Mouse (Mus musculus): ENCODE measurements around the gene Gnas.

The Gnas gene

DNA sequence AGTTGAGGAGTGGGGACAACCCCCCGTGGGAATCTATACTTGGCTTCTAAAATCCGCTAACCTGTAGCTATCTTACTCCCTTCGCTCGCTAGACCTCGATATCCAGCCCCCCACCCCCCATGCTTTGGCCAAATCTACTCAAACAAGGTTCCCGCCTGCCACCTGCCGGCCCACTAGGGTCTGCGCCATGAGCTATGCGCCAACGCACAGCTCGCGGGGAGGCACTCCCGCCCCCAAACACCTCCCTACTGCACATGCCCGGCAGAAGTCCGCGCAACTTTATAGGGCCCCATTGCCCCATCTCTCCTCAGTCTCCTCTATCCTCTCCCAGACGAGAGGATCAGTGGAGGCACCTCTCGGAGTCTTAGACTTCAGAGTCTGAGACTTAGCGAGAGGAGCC, at the start of gene Gnas:
TSS of gene Gnas (plus strand) at position 310 of the 400 bp plus-strand sequence.
- no peak for DNase-seq (ENCODE audit: low spot score in 2 of 2)

DNA sequence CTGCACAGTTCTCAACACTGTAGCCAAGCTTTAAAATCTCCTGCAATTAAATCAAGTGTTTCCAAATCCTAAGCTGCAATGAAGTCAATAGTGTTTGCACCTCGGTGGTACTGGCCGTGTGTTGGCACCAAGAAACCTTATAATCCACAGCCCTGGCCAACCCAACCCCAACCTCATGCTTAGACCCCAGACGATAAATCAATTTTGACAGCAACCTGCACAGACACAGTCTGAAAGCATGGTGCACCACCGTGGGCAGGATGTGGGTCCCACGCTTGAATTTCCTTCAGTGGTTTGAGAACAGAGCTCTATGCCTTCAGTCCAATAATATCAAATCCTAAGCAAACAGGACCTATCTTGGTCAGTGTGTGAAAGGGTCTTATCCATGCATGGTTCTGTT, 41.7 kb upstream of the Gnas start:
- DNase-seq (ENCODE audit: low spot score in 2 of 2): no peak

DNA sequence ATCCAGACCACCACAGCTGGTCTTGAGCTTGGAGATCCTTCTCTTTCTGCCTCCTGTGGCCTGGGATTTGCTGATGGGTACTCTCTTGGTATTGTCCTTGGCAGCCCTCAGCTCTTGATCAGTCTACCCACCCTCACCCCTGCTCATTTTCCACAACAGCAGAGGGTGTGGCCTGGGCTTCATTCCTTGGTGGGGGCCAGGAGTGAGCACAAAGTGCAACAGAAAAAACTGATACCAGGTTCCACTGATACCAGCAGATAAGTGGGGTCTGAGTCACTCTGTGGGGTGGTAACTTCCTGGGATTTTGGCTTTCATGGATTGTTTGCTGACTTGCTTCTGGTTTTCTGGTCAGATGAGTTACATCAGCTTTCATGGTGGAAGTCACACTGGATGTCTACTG, 32.2 kb upstream of the Gnas start:
- DNase-seq (ENCODE audit: low spot score in 2 of 2): no peak

DNA sequence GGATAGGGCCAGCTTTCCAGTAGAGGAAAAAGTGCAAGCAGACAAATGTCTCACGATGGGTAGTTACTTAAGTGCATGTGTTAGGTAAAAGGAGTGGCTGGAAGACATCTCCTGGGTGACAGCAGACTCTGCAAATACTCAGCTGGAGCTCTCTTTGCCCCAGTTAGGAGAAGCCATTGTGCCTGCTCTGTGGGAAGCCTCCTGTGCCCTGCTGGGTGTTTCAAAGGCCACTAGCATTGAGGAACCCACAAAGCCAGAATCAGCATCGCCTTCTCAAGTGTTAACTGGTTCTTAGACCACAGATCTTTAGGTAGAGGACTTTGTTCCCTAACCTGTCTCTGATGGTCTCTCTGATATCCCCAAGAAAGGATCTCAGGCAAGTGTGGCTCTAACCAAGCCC, 26.8 kb upstream of the Gnas start:
- no peak for DNase-seq (ENCODE audit: low spot score in 2 of 2)

DNA sequence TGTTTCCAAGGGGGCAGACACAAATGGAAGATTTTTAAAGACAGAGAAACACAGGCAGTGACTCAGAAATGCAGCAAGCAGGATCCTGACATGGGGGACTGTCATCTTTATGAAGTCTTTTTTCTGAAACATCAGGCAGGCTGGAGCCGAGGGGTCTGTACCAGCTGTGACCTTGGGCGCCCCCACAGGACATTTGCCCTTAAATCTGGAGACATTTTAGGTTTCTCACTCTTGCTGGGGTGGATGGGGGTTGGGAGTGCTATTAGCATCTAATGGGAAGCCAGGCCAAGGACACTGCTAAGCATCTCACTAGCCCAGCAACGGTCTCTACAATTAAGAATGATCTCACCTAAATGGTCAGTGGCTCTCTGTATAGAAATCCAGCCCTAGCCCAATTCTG, 24.1 kb upstream of the Gnas start:
- DNase-seq (ENCODE audit: low spot score in 2 of 2): no peak

DNA sequence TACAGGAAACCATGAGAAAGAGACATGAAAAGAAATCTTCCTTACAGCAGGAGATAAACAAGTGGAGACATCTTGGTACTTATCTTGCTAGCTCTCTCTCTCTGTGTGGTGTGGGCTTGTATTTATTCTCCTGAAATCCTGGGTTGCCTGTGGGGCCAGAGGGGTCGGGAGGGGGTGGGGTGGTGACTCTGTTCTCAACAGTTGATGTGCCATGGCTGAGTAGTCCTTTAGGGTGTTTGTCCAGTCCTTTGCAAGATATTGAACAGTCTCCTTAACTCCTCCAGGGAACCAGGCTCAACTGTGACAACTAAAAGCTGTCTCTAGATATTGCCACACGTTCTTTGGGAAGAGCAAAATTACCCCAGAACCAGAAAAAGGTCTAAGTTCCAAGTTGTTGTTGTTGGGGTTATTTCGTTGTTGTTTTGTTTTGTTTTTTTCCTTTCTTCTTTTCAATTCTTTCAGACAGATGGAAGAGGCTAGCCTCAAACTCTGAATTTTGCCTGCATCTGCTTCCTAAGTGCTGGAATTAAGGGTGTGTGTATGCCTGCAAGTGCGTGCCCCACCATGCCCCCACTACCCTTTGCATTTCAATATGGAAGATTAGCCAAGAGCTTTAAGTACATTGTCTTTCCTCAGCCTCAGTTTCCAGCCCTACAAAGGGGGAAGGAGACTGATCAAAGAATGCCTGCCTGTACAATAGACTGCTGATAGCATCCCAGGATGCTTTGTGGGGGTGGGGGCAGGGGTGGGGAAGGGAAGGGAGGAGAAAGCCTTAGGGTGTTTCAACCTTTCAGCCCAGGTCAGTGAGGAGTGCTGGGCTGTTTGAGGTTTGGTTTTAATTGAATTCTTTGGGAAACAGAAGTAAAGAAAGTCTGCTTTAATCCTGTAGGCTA, 23.0 kb upstream of the Gnas start:
- no peak for DNase-seq (ENCODE audit: low spot score in 2 of 2)

DNA sequence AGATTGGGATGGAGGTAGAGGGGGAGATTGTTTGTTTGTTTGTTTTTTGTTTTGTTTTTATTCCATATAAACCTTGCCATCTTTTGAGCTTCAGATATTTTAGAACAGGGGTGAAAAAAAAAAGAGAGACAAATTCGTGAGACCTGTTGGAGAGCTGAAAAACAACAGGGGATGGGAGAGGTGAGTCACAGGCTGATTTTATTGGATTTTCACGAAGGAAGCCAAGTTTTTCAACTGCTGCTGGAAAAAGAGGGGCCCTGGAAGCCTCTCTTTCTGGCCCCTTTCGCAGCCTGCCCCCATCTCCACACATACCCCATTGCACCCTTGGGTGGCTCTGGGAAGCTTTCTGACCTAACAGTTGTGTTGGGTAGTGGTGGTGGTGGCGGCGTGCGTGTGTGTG, 22.3 kb upstream of the Gnas start:
- DNase-seq (ENCODE audit: low spot score in 2 of 2): no peak

DNA sequence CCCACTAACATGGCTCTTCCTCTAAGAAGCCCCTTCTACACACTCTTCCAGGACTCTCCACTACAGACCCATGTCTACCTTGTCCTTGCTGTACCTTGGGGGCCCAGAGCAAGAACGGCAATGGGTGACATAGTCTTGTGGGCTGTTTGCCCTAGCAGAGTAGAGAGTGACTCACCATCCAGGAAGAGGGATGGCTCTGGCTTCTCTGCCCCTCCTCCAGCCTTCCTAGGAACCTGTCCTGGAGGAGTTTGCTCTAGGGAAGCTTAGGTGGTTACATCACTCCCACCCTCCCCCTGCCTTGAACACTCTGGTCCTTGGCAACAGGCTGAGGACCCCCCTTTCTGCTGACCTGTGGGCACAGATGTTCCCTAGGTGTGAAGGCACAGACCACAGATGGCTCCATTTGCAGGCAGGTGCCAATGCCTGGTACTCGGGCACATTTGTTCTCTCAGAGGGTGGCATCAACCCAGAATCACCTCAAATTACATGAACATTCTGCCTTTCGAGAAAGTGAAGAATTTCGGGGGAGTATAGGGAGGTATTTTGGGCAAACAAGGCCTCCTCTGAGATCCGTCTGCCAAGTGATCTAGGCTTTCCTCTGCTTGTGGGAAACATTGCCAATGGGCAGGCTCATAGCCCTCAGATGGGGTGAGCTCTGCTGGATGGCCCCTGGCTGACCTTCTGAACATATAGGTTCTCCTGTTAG, 20.9 kb upstream of the Gnas start:
- DNase-seq (ENCODE audit: low spot score in 2 of 2): no peak

DNA sequence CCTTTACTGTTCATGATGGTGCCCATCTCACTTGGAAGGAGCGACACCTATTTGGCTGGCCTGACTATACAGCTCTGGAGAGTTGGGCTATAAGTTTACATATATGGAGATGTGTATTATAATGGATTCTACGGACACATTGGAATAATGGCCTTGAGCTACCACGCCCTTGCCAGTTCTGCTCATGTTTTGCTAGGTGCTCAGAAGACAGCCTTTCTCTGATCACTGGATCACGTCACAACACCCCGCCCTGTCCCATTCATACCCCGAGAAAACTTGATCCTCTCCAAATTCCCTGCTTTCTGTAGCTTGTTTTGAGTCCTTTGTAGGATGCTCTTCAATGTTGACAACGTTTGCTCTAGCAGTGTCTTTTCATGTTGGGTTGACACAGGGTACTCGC, 19.9 kb upstream of the Gnas start:
- no peak for DNase-seq (ENCODE audit: low spot score in 2 of 2)

DNA sequence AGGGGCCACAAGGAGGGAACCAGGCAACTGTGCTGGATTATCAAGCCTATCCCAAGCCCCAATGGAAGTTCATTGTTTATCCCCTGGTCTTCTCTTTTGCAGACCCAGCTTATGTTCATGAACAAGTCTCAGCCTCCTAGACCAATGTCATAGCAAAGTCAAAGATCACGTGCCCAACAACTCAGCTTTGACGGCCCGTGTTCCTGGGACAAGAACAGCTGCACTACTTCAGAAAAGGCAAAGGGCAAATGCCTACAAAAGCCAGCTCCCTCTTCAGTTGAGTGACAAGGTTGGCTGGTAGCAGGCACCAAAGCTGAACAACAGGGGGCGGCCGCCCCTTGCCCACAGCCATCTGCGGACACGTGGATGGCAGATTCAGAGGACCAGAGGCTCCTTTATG, 13.7 kb upstream of the Gnas start:
- DNase-seq (ENCODE audit: low spot score in 2 of 2): no peak

DNA sequence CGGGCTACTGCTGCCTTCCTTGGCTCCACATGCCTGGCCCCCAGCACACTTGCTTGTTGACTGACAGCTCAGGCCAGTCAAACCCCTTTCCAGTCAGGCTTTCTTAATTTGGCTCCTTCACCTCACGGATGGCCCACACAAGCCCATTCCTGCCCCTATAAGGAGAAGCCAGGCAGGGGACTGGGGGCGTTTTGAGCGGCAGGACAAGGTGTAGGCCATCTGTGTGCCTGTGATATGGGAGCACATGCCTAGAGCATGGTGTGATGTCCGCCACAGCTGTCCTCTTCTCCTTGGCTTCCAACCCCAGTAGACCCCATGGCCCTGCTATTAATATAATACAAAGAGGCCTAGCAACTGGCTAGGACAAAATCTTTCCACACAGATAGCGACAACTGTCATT, 12.7 kb upstream of the Gnas start:
- DNase-seq (ENCODE audit: low spot score in 2 of 2): no peak

DNA sequence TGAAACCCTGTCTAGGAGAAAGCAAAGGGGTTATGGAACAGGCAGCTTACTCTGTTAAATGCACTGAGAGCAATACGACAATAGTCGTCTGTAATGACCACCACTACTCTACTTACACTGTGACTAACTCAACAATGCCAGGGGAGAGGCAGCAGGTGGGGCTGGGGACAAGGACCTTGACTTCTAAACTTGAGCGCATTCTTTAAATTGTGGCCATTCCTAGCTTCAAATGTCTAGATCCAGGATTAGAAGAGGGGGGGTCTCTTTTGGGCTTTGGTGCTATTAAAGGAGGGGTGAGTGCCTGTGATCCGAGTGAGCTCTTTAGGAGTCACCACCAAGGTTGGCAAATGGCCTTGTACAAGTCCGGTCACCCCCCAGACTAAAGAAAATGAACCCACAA, 11.0 kb upstream of the Gnas start:
- DNase-seq (ENCODE audit: low spot score in 2 of 2): no peak

DNA sequence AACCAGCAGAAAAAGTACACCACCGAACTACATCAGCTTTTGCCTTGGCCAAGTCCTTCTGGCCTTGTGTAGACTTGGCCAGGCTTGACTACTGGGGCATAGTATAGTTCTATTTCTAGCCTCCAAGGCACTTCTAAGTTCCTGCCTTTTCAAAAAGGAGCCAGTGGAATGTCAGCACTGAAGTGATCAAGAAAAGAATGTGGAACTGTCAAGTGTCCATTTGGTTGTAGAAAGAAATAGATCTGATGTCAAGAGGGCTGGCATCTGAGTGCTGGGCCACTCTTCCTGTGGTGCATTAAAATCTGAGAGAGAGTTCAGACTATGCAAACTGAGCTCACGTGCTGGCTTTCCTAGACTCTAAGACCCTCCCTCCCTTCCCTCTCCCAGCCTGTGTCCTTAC, 10.2 kb upstream of the Gnas start:
- no peak for DNase-seq (ENCODE audit: low spot score in 2 of 2)

DNA sequence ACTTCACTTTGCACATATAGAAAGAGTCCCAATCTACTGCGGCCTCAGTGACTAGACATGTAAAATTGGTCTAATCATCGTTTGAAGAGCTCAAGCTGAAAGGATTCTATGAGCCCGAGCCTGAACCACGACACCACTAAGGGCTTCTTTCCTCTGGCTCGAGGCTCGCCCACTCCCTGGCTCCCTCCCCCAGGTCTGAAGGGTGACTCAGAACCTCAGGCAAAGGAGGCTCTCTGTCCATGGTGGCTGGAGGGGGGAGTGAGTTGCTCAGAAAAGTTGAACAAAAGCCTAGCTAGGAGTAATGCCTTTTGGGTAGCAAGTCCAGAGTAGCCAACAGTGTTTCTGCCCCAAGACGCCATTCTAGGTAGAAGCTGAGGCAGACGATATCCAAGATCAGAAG, 4.3 kb upstream of the Gnas start:
- no peak for DNase-seq (ENCODE audit: low spot score in 2 of 2)

DNA sequence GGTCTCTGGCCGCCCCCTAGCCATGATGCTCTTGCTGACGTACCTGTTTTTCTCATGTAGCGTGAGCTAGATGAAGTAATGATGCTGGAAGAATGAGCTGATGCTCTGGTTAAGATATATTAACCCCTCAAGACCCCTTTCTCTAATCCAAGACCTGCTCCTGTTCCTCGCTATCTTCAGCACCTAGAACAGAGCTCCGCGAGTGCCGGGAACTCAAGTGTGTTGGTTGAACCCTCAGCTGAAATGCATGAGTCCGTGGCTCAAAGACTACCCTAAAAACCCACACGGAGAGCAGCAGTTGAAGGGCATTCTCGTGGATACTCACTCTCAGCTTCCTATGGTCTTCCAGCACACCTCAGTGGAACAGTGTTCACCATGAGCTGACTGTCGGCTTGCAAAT, 779 bp upstream of the Gnas start:
- no peak for DNase-seq (ENCODE audit: low spot score in 2 of 2)

DNA sequence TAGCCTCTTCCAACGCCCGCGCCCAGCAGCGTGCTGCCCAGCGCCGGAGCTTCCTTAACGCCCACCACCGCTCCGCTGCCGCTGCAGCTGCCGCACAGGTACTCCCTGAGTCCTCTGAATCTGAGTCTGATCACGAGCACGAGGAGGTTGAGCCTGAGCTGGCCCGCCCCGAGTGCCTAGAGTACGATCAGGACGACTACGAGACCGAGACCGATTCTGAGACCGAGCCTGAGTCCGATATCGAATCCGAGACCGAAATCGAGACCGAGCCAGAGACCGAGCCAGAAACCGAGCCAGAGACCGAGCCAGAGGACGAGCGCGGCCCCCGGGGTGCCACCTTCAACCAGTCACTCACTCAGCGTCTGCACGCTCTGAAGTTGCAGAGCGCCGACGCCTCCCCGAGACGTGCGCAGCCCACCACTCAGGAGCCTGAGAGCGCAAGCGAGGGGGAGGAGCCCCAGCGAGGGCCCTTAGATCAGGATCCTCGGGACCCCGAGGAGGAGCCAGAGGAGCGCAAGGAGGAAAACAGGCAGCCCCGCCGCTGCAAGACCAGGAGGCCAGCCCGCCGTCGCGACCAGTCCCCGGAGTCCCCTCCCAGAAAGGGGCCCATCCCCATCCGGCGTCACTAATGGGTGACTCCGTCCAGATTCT, 812 bp downstream of the Gnas start:
- no peak for DNase-seq (ENCODE audit: low spot score in 2 of 2)

DNA sequence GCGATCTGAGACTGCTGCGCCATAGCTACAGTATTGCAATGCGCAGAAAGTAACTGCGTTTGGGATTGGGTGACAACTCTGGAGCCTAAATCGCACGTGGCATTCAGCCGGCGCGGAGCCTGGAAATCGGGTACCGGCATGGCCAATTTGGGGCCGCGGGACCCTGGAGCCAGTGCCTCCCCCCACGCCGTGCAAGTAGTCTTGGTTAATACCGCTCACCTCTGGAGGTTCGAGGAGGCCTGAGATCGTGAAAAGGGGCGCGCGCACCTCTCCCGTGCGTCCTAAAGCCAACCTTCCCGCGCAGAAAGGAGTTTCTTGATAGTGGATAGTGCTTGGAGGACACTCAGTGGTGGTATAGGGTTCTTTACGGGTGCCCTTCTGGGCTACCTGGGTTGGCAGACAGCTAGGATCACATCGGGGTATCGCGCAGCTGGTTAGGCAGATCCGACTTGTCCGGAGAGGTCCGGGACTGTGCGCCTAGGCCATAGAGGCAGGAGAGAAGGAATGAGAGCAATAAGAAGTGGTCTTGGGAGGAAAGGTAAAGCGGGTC, 1.9 kb downstream of the Gnas start:
- DNase-seq (ENCODE audit: low spot score in 2 of 2): no peak

DNA sequence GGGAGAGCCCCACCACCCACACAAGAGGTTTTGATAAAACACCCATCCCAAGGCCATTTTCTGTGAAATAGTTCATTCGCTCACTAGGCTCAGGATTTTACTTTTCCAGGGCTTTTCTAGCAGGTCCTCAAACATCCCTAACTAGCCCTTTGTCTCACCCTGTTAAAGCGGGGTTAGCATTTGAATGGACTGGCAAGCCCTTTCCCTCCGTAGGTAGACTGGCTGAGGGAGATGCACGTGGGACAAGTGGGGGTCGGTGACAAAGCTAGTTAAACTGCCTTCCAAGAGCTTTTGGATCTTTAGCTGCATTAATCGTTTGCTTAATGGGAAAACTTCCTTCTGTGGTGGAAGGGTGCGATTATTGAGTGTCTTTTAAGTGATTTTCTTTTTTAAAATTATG, 3.8 kb downstream of the Gnas start:
- DNase-seq (ENCODE audit: low spot score in 2 of 2): no peak

DNA sequence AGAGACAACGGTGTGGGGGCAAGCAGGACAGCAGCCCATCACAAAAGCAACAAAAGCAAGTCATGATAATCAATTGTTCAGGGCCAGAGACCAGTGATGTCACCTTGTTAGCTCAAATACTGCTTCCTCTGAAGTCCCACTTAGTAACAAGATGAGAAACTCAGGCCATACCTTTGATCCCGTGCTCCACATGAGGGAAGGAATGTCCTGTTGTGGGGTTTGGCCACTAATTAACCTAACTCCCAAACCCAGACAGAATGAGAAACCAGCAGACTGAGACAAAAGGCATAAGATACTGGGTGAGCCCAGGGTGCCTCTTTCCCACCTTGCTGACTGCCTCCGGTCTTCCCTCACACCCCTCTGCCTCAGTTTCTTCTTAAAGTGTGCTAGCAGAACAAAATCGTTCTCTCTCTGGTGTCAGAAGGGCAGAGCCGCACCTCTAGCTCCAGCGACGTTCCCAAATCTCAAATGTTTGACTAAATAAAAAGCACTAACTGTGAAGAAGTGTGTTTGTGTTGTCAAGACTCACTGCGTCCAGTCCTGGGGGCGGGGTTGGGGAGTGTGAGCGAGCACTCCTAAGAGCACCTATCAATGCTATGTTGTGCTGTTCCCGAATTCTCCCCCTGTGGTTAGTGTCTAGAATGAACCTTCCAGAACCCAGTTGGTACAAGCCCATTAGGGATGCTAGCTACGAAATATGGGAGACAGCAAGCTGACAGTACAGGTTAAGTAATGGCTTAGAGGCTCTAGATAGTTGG, 4.7 kb downstream of the Gnas start:
- DNase-seq (ENCODE audit: low spot score in 2 of 2): no peak

DNA sequence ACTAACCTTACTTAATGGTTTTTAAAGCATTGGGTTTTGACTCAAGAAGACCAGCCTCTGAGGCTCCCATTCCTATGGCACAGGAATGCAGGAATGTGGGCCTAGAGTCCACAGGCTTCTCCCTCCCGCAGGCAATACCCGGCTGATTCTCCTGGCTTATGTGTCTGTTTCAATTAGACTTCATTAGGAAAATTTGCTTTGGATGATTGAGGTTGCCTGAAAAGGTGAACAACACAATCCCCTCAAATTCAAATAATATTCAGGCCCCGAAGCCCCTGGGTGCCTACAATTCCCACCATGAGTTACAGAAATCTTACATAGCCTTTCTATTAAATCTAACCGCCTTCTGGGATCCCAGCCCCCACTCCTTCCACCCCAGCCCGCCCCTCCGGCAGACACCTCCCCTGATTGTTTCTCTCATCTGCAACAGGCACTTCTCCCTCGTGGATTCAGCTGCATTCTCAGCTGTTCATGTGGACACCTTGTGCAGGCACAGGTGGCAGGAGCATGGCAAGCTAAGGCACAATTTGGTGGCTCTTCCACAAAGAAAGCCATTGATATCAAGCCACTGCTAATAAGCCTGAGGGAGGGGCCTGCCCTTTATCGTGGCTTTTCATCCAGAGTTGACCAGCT, 7.0 kb downstream of the Gnas start:
- no peak for DNase-seq (ENCODE audit: low spot score in 2 of 2)

DNA sequence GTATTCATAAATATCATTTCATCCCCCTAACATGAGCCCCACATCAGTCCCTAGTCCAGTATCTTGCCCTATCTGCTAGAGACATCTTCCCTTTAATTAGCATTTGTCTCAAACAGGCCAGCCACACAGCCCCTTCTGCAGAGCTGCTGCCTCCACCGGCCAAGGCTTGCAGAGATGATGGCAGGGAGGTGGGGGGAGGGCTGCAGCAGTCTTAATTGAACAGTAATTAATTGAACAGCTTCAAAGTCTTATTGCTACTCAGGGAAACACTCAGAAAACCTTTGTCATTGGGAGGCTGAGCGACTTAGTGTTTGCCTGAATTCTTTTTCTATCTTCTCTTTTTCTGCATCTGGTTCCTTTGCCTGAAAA, 7.5 kb downstream of the Gnas start:
- DNase-seq (ENCODE audit: low spot score in 2 of 2): no peak

Data from spleen, postnatal 4 days (tissue).